Mouse (Mus musculus): ENCODE data around the gene Syngap1.

GRCm38 (mm10) chr17:26945824-26946495 lies 4.9 kb downstream of the Syngap1 start:
- TF ChIP-seq MAX (IDR thresholded peaks at IDR 0.05; ENCODE audit: low read depth) (no peak), POLR2A (IDR thresholded peaks at IDR 0.05; ENCODE audit: insufficient read length, low read depth) (no peak), CEBPB (IDR thresholded peaks at IDR 0.05; ENCODE audit: insufficient read depth, poor library complexity, severe bottlenecking) (no peak), POLR2AphosphoS2 (IDR thresholded peaks at IDR 0.05; ENCODE audit: insufficient read length, low read depth) (no peak)

Measured in myocyte (in vitro differentiated cells).